Mouse (Mus musculus): ENCODE data around the gene Rfc2.
A peak's percentile ranks its signal among the peaks of the same experiment; 100 is the strongest.

The Rfc2 gene

GRCm38 (mm10) chr5:134565696-134566095, 15.5 kb upstream of the Rfc2 start:
- no peak for DNase-seq (ENCODE audit: low read depth, low spot score)

DNA sequence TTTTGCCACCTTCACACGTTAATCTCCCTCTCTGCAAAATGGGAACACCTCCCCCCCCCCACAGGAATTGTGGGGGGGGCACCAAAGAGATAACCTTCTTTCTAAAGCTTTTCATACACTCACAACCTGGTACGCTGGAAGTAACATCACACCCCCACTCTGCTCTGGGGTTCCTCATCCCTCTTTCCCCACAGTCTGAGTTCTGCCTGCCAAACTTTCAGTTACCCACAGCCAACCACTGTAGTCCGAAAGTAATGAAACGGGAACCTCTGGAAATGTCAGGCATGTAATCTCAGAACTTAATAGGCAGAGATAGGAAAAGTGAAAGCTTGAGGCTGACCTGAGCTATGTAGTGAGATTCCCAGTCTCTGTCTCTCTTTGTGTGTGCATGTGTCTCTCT, 13.7 kb upstream of the Rfc2 start:
- DNase-seq (ENCODE audit: low read depth, low spot score): no peak

- DNase-seq (ENCODE audit: low read depth, low spot score): no peak
These were observed 13.1 kb upstream of the Rfc2 start for GRCm38 (mm10) chr5:134568030-134568429.

GRCm38 (mm10) chr5:134568964-134569491, 12.1 kb upstream of the Rfc2 start:
- no peak for DNase-seq (ENCODE audit: low read depth, low spot score)

- DNase-seq (ENCODE audit: low read depth, low spot score): peak; percentile 72
These were observed 9.2 kb upstream of the Rfc2 start for GRCm38 (mm10) chr5:134571730-134572507.

DNA sequence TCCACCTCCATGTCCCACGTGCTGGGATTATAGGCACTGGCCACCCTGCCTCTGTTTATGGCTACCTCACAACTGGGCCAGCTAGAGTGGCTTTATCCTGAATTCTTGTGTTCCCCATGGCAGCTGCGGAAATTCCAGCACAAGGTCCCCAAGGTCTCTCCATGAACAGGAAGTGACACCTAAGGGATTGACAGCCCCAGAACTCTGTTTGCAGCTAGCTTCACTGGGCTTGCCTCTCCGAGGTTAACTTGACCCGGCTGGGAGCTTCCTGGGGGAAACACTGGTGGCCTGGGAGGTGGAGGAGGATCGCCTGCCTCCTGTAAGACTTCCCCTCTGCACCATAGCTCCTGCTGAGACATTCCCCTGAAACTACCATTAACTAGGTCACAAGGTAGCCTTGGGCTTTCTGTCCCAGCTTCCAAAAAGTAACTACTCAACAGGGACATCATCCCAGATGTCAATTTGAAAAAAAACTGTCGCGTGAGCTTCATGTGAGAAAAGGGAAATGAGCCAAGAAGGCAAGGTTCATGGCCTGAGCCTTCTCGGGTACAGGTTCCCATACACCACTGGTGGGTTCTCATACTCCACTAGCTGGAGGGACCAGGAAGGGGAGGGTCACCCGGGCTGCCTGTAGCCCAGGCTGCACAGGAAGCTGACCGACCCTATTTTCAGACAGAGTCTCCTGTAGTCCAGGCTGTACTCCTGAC, 8.5 kb upstream of the Rfc2 start:
- no peak for DNase-seq (ENCODE audit: low read depth, low spot score)

DNA sequence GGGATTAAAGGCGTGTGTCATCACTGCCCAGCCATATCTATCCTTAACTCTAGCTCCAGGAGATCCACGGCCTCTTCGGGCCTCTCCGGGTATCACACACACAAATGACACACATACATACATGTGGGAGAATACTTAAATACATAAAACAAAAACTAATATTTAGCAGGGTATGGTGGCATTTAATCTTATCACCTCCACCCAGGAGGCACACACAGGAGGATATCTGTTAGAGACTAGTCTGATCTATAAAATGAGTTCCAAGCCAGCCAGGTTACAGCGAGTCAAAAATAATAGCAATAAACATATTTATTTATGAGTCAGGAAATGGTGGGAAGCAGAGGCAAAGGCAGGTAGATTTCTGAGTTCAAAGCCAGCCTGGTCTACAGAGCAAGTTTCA, 5.3 kb upstream of the Rfc2 start:
- no peak for DNase-seq (ENCODE audit: low read depth, low spot score)

DNA sequence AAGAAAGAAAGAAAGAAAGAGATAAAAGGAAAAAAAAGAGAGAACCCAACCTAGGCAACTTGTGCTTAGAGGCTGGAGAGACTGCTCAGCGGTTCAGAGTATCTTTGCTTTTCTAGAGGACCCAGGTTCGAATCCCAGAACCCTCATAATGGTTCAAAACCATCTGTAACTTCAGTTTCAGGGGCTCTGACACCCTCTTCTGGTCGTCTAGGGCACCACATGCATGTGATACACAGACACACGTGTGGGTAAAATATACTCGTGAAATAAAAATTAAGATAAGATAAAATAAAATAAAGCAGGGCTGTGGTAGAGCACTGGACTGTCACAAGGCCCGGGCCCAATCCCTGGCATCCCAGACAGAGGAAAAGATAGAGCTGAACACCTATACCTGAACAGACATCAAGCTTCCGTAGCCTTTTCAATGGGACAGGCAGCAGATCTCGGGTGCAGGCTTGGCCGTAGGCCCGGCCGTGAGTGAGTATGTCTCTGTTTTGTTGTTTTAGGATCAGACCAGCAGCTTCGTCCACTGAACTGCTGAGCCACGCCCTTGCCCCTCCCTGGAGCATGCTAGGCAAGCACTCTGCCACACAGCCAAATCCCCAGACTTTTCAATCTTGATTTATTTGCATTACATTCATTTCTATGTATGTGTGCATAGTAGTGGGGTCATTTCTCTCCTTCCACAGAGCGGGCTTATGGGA, 4.5 kb upstream of the Rfc2 start:
- peak; percentile 10 for DNase-seq (ENCODE audit: low read depth, low spot score)

- no peak for DNase-seq (ENCODE audit: low read depth, low spot score)
These were observed 3.6 kb upstream of the Rfc2 start for GRCm38 (mm10) chr5:134577534-134577933.

- DNase-seq (ENCODE audit: low read depth, low spot score): no peak
These were observed 2.0 kb upstream of the Rfc2 start for GRCm38 (mm10) chr5:134579135-134579534.

DNA sequence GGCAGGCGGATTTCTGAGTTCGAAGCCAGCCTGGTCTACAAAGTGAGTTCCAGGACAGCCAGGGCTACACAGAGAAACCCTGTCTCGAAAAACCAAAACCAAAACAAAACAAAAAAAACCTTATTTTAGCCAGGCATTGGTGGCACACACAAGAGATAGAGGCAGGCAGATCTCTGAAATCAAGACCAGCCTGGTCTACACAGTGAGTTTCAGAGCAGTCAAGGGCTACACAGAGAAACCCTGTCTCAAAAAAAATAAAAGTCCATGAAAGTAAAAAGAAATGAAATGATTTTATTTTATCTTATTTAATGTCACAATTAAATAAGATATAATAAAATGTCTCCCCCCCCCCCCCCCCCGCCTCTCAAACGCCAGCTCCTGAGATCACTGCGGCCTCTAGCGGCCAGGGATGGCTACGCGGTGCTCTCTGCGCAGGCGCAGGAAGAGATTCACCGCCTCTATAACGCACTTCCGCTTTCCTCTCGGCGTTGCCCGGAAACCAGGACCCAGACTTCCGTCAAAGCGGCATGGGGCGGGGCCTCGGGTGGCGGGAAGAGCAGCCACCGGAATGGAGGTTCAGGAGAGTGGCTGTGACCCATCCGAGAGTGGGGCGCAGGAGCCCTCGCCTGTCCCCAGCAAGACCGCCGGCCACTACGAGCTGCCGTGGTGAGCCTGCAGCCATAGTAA, 1.2 kb downstream of the Rfc2 start:
- DNase-seq (ENCODE audit: low read depth, low spot score): peak; percentile 99

GRCm38 (mm10) chr5:134583006-134583883, 2.1 kb downstream of the Rfc2 start:
- DNase-seq (ENCODE audit: low read depth, low spot score): peak; percentile 37

DNA sequence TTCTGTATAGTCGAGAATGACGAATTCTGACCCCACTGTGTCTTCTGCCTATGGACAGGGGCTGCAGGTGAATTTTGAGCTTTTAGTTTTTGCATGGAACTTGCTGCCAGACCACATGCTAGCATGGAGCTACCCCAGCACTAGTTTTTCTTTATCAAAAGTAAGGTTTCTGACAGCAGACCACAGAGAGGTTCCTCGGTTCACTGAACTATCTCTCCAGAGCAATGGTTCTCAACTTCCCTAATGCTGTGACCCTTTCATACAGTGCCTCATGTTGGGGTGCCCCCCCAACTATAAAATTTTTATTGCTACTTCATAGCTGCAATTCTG, 2.7 kb downstream of the Rfc2 start:
- DNase-seq (ENCODE audit: low read depth, low spot score): no peak

DNA sequence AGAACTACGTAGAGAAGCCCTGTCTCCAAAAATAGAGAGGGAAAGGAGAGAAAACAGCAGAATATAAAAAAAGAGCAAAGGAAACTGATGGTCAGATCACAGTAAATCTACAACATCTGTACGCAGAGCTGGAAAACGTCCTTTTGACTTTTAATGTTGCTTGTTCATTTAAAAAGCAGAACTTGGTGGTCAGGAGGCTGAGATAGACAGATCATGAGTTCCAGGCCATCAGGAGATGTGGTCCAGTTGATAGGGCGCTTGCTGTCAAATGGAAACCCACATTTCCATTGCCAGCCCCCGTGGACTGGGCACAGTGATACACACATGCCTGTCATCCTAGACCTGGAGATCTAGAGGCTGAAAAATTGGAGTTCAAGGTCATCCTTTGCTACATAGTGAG, 3.6 kb downstream of the Rfc2 start:
- no peak for DNase-seq (ENCODE audit: low read depth, low spot score)

GRCm38 (mm10) chr5:134589900-134590299, 8.7 kb downstream of the Rfc2 start:
- no peak for DNase-seq (ENCODE audit: low read depth, low spot score)

- no peak for DNase-seq (ENCODE audit: low read depth, low spot score)
These were observed 10.9 kb downstream of the Rfc2 start for GRCm38 (mm10) chr5:134592026-134592581.

- no peak for DNase-seq (ENCODE audit: low read depth, low spot score)
These were observed 11.9 kb downstream of the Rfc2 start for GRCm38 (mm10) chr5:134593093-134593492.

DNA sequence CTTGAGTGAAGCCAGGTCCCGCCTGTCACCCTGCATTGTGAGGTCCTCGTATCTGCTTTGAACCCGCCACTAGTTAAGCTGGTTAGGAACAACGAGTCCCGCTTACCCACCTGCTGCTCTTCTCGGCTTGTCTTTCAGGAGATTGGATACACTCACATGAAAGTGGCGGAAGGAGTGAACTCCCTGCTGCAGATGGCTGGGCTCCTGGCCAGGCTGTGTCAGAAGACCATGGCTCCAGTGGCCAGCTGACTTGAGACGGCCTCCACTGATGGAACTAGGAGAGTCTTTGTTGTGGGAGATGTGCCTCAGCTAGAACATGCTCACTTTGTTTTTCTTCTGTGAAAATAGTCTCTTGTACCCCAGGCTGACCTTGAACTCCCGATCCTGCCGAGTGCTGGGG, 16.5 kb downstream of the Rfc2 start:
- DNase-seq (ENCODE audit: low read depth, low spot score): no peak

- no peak for DNase-seq (ENCODE audit: low read depth, low spot score)
These were observed 23.2 kb downstream of the Rfc2 start for GRCm38 (mm10) chr5:134604376-134604775.

DNA sequence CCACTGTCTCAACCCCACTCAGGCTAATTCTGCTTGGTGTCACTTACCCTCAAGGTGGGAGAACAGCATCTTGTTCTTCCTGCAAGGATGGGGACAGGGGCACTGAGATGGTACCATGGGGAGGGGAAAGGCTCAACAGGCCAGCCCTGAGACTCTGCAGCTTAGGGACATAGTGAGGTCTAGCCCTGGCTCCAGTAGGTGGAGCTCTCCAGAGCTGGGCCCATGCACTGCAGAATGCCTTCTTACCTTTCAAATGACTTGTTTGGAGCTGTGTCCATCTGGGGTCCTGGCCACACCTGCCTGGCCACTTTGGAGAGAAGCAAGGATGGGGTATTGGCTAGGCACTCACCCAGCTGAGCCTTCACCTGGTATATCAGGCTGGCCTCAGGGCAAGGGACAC, 25.1 kb downstream of the Rfc2 start:
- DNase-seq (ENCODE audit: low read depth, low spot score): no peak

- no peak for DNase-seq (ENCODE audit: low read depth, low spot score)
These were observed 26.0 kb downstream of the Rfc2 start for GRCm38 (mm10) chr5:134607121-134607520.
